Mouse (Mus musculus): Measurements from ENCODE around the gene Ptpn13. TPM values are rescaled to one million over a fixed set of nuclear protein-coding genes. Genes with fewer than 3 reads are reported as not detected.

Ptpn13 gene
- polyA plus RNA-seq, 1 experiment from 2014 or later: 0.55 TPM

- H3K27ac ChIP-seq (replicated peaks): no peak overlapping the region
- no peak overlapping the region for H3K4me2 ChIP-seq
- 73% methylated on average over 4 of the region's 4 CpGs for WGBS (ENCODE audit: insufficient replicate concordance)
- H3K4me1 ChIP-seq (replicated peaks): no peaks in the 10 kb centered on the region
- no peak overlapping the region for H3K4me3 ChIP-seq (replicated peaks)
- ATAC-seq (ENCODE audit: insufficient read depth): no peak
- no peaks in the 10 kb centered on the region for H3K9me3 ChIP-seq (replicated peaks)
- no peaks in the 10 kb centered on the region for H3K27me3 ChIP-seq
- H3K9ac ChIP-seq: no peak overlapping the region
- no peaks in the 10 kb centered on the region for H3K36me3 ChIP-seq (replicated peaks)
Observed at GRCm38 (mm10) chr5:103441706-103442105, 16.7 kb downstream of the Ptpn13 start.

DNA sequence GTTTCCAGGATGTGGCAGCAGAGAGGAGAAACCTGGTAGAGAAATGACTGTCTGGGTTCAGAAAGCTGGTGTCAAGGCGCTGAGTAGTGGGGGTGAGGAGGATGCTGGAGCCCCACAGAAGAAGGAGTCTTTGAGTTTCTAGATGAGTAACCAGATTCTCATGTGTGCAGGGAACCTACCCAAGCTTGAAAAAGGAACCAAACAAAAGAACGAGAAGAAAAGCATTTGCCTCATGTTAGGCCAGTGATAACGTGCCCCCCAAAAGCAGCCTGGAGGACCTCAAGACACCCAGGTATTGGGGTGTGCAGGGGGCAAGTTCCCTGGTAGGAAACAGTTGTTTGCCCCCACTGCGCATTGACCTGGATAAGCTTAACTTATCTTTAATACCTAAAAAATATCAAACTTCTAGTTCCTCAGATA is 17.3 kb downstream of the Ptpn13 start:
- Histone ChIP-seq H3K9me3 (replicated peaks) (no peaks in the 10 kb centered on the region), H3K4me3 (replicated peaks) (no peak overlapping the region), H3K4me1 (replicated peaks) (no peaks in the 10 kb centered on the region), H3K36me3 (replicated peaks) (no peaks in the 10 kb centered on the region), H3K4me2 (no peak overlapping the region), H3K27ac (replicated peaks) (no peak overlapping the region), H3K27me3 (no peaks in the 10 kb centered on the region), H3K9ac (no peak overlapping the region)
- WGBS (ENCODE audit: insufficient replicate concordance): 66% methylated on average over 4 of the region's 4 CpGs
- no peak for ATAC-seq (ENCODE audit: insufficient read depth)

- no peak overlapping the region for H3K4me3 ChIP-seq (replicated peaks)
- ATAC-seq (ENCODE audit: insufficient read depth): no peak
- H3K9me3 ChIP-seq (replicated peaks): no peaks in the 10 kb centered on the region
- H3K9ac ChIP-seq: no peak overlapping the region
- no peaks in the 10 kb centered on the region for H3K4me1 ChIP-seq (replicated peaks)
- H3K27me3 ChIP-seq: no peaks in the 10 kb centered on the region
- 37% methylated on average over 7 of the region's 7 CpGs for WGBS (ENCODE audit: insufficient replicate concordance)
- no peak overlapping the region for H3K4me2 ChIP-seq
- H3K36me3 ChIP-seq (replicated peaks): no peaks in the 10 kb centered on the region
- H3K27ac ChIP-seq (replicated peaks): no peak overlapping the region
Observed at GRCm38 (mm10) chr5:103442921-103443320, 17.9 kb downstream of the Ptpn13 start.

DNA sequence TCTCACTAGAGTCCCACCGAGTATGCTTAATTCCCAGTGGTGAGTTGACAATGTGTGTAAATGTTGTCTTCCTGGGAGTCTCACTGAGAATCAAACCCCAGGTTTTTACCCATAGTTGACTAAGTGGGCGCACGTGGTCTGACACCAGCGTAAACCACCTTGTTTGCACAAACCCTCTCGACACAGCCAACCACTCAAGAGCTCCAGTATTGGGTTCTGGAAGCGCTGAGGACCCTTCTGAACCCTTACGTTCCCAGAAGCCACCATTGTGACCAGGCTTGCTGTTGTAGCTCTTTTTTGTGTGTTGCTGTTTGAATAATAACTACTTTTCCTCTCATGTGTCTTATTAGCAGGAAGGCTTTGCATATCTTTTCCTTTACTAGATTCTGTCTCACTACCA is 20.4 kb downstream of the Ptpn13 start:
- Histone ChIP-seq H3K36me3 (replicated peaks) (no peaks in the 10 kb centered on the region), H3K27ac (replicated peaks) (no peak overlapping the region), H3K4me1 (replicated peaks) (no peaks in the 10 kb centered on the region), H3K4me3 (replicated peaks) (no peak overlapping the region), H3K9me3 (replicated peaks) (no peaks in the 10 kb centered on the region), H3K9ac (no peak overlapping the region), H3K4me2 (no peak overlapping the region), H3K27me3 (no peaks in the 10 kb centered on the region)
- ATAC-seq (ENCODE audit: insufficient read depth): no peak
- 71% methylated on average over 7 of the region's 7 CpGs for WGBS (ENCODE audit: insufficient replicate concordance)

DNA sequence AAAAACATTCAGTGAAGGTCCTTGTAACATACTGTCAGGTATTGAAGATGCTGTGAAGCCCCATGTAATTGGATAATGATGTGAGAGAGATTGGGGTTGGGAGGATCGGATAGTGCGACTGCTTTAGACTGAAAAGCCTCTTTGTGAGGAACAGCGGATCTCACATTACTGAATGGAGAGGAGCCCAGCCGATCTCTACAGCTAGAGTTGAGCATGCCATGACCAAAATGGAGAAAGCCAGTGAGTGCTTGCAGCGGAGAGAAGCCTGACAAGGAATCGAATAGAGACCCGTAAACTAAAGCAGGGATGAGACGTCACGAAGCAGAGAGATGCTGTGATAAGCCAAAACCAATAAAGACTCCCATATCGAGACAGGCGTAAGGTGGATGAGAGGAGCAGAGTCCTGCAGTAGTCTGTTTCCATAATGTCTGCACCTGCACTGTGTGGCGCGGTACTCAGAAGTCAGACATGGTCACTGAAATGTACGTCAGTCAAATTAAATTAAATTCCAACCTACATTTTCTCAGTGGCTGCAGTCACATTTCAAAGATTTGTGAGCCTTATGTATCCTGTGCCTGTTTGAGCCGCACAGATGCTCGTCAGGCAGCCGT is 22.9 kb downstream of the Ptpn13 start:
- H3K4me3 ChIP-seq (replicated peaks): no peak overlapping the region
- H3K9me3 ChIP-seq (replicated peaks): no peaks in the 10 kb centered on the region
- WGBS (ENCODE audit: insufficient replicate concordance): 77% methylated on average over 17 of the region's 17 CpGs
- ATAC-seq (ENCODE audit: insufficient read depth): no peak
- no peak overlapping the region for H3K4me2 ChIP-seq
- H3K9ac ChIP-seq: no peak overlapping the region
- no peaks in the 10 kb centered on the region for H3K27me3 ChIP-seq
- H3K36me3 ChIP-seq (replicated peaks): no peaks in the 10 kb centered on the region
- no peaks in the 10 kb centered on the region for H3K4me1 ChIP-seq (replicated peaks)
- no peak overlapping the region for H3K27ac ChIP-seq (replicated peaks)

DNA sequence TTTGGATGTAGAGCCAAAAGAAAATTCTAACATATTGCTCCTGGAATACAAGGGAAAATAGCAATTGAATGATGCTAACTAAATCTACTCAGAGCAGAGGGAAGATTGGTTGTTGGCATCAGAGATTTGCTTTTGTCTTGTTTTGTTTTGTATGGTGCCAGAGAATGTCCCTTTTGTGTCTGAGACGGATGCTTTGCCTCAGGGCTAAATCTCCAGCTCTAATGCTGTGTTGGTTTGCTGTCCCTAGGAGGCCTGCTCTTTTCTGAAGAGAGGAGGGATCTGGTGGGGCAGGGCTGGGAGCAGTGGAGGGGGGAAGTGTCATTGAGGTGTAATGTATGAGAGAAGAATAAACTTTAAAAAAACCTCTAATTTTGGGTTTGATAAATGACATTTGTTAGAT is 23.5 kb downstream of the Ptpn13 start:
- no peaks in the 10 kb centered on the region for H3K27me3 ChIP-seq
- H3K4me2 ChIP-seq: no peak overlapping the region
- ATAC-seq (ENCODE audit: insufficient read depth): no peak
- H3K36me3 ChIP-seq (replicated peaks): no peaks in the 10 kb centered on the region
- no peaks in the 10 kb centered on the region for H3K9me3 ChIP-seq (replicated peaks)
- H3K4me1 ChIP-seq (replicated peaks): no peaks in the 10 kb centered on the region
- WGBS (ENCODE audit: insufficient replicate concordance): 53% methylated on average over 1 of the region's 1 CpGs
- H3K4me3 ChIP-seq (replicated peaks): no peak overlapping the region
- H3K27ac ChIP-seq (replicated peaks): no peak overlapping the region
- no peak overlapping the region for H3K9ac ChIP-seq

DNA sequence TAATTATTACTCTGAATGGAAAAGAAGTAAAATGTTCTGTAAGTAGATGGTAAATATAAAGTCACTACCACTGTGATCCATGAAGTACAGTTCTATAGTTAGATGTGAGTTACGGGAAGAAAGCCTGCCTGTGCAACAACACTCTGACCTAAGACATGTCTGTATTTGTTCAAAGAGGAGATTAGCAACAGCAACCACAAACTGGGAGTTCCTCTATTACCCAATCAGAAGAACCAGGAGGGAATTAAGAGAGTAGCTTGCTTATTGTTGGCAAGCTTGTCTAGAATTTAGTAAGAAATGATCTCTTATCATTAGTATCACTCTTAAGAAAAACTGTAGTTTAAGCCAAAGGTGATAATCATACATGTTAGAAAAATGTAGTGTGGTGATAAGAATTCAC is 25.7 kb downstream of the Ptpn13 start:
- WGBS (ENCODE audit: insufficient replicate concordance): 49% methylated on average over 1 of the region's 1 CpGs
- Histone ChIP-seq H3K27ac (replicated peaks) (no peak overlapping the region), H3K9me3 (replicated peaks) (no peaks in the 10 kb centered on the region), H3K27me3 (no peaks in the 10 kb centered on the region), H3K9ac (no peak overlapping the region), H3K4me1 (replicated peaks) (no peaks in the 10 kb centered on the region), H3K4me2 (no peak overlapping the region), H3K4me3 (replicated peaks) (no peak overlapping the region), H3K36me3 (replicated peaks) (no peaks in the 10 kb centered on the region)
- no peak for ATAC-seq (ENCODE audit: insufficient read depth)

DNA sequence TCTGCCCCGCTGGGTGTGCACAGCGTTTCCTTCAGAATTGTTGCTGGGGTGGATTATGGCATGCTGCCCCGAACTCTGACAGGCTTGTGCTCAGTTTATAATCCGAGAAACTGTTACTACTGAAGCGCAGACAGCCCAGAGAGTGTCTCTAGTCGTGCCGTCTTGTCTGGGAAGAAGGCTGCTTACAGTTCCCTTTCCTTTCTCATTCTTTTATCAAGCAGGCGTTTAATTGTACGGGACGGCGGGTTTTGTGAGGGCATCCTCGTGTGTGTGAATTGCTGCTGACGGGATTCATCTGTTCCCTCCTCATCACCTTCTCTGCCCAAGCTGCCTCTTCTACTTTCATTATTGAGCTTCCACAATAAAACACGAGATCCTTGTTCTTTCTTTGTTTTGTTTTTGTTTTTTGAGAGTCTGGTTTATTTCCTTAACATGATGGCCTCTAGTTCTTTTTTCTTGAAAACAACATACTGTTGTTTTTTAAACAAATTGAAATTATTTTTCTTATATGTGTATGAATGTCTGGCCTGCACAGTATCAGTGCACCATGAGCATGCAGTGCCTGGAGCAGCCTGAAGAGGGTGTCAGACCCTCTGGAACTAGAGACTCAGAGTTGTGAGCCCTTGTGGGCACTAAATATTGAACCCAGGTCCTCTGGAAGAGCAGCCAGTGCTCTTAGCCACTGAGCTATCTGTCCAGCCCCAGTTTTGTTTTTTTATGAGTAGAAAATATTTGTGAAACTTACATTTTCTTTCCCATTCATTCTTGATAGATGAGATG is 28.6 kb downstream of the Ptpn13 start:
- H3K36me3 ChIP-seq (replicated peaks): no peaks in the 10 kb centered on the region
- no peak overlapping the region for H3K9ac ChIP-seq
- no peak overlapping the region for H3K27ac ChIP-seq (replicated peaks)
- no peak for ATAC-seq (ENCODE audit: insufficient read depth)
- no peak overlapping the region for H3K4me3 ChIP-seq (replicated peaks)
- H3K9me3 ChIP-seq (replicated peaks): no peaks in the 10 kb centered on the region
- WGBS (ENCODE audit: insufficient replicate concordance): 67% methylated on average over 14 of the region's 14 CpGs
- H3K4me1 ChIP-seq (replicated peaks): no peaks in the 10 kb centered on the region
- H3K27me3 ChIP-seq: no peaks in the 10 kb centered on the region
- H3K4me2 ChIP-seq: no peak overlapping the region

DNA sequence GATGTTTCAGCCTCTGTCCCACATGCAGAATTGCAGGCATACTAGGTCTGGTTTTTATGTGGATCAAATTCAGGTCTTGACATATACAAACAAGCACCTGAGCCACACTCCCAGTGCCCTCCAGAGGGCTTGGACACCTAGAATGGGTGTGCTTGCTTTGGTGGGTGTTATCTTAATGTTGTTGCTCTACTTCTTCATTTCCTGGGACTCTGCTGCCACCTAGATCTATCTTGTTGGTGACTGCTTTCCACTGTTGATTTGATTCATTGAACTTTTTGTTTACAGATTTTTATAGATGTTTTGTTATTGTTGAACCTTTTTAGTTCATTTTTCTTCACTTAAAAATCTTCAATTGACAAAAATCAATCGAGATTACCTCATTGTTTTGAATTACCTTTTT is 31.8 kb downstream of the Ptpn13 start:
- H3K9ac ChIP-seq: no peak overlapping the region
- H3K36me3 ChIP-seq (replicated peaks): no peaks in the 10 kb centered on the region
- no peak overlapping the region for H3K27ac ChIP-seq (replicated peaks)
- H3K27me3 ChIP-seq: no peaks in the 10 kb centered on the region
- ATAC-seq (ENCODE audit: insufficient read depth): no peak
- no peak overlapping the region for H3K4me3 ChIP-seq (replicated peaks)
- H3K9me3 ChIP-seq (replicated peaks): no peaks in the 10 kb centered on the region
- 60% methylated on average over 1 of the region's 1 CpGs for WGBS (ENCODE audit: insufficient replicate concordance)
- no peak overlapping the region for H3K4me2 ChIP-seq
- no peaks in the 10 kb centered on the region for H3K4me1 ChIP-seq (replicated peaks)

GRCm38 (mm10) chr5:103458411-103458810 is 33.4 kb downstream of the Ptpn13 start:
- Histone ChIP-seq H3K9me3 (replicated peaks) (no peaks in the 10 kb centered on the region), H3K36me3 (replicated peaks) (no peaks in the 10 kb centered on the region), H3K27me3 (no peaks in the 10 kb centered on the region), H3K9ac (no peak overlapping the region), H3K4me2 (no peak overlapping the region), H3K4me1 (replicated peaks) (no peaks in the 10 kb centered on the region), H3K27ac (replicated peaks) (no peak overlapping the region), H3K4me3 (replicated peaks) (no peak overlapping the region)
- 55% methylated on average over 8 of the region's 8 CpGs for WGBS (ENCODE audit: insufficient replicate concordance)
- ATAC-seq (ENCODE audit: insufficient read depth): no peak

GRCm38 (mm10) chr5:103458959-103459675 is 34.1 kb downstream of the Ptpn13 start:
- Histone ChIP-seq H3K4me2 (no peak overlapping the region), H3K27me3 (no peaks in the 10 kb centered on the region), H3K9me3 (replicated peaks) (no peaks in the 10 kb centered on the region), H3K36me3 (replicated peaks) (no peaks in the 10 kb centered on the region), H3K4me3 (replicated peaks) (no peak overlapping the region), H3K27ac (replicated peaks) (no peak overlapping the region), H3K9ac (no peak overlapping the region), H3K4me1 (replicated peaks) (no peaks in the 10 kb centered on the region)
- WGBS (ENCODE audit: insufficient replicate concordance): 68% methylated on average over 8 of the region's 8 CpGs
- ATAC-seq (ENCODE audit: insufficient read depth): no peak
